Mouse (Mus musculus): ENCODE measurements around the gene Olfr1167. TPM values are rescaled to one million over a fixed set of nuclear protein-coding genes. Genes with fewer than 3 reads are reported as not detected.

Olfr1167 gene
- not detected for polyA plus RNA-seq (2017; shearing (Covaris generic))

DNA sequence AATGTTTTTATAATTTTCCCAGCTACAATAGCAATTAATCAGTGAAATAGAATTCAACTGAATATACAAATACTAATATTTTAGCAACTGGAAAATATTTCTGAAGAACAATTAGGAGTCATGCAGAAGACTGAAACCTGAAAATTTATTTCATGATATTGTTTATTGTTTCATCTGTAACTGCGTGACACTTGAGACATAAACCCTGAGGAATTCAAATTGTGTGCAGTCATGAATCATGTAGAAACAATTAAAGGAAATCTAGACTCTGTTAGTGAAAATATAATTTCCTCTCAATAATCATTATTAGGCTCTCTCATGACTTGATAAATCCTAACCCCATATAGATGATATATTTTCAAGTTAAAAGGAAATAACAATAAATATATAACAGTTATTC, at the start of gene Olfr1167:
TSS of gene Olfr1167 (minus strand) at position 101 of the 400 bp plus-strand sequence.

DNA sequence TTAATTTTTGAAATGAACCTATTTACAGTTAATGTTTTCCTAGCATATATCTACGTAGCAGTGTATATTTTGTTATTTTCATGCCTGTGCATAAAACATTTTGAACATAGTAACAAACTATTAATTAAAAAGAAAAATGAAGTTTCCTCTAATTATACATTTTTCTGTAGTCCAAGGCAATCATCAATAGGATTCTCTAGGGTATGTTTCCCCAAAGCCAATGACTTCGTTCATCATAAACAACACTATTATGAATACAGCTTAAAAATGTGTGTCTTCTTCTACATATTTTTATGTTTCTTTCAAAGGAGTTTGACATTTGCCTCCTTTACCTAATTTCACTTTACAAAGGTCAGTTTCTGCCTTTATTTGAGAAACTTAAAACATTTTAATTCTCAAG, 26.6 kb upstream of the Olfr1167 start, which contains the start of gene Olfr1168:
TSS of gene Olfr1168 (plus strand) at position 301 of the 400 bp plus-strand sequence.

DNA sequence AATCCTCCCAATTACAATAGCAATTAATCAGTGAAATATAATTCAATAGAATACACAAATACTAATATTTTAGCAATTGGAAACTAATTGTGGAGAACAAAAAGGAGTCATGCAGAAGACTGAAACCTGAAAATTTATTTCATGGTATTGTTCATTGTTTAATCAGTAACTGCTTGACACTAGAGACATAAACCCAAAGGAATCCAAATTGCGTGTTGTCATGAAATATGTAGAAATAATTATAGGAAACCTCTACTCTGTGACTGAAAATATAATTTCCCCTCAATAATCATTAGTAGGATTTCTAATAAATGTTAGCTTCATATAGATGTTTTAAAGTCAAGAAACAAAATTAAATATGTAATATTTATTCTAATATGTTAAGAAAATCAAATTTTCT, 26.8 kb downstream of the Olfr1167 start, which contains the start of gene Olfr1166:
TSS of gene Olfr1166 (minus strand) at position 101 of the 400 bp plus-strand sequence.

Other genes starting within 250 kb of the Olfr1167 start
- not detected for gene Olfr1155, start 210.1 kb downstream of the Olfr1167 start, polyA plus RNA-seq (2017; shearing (Covaris generic))
- under 1 TPM; 0.11 to 0.26 TPM for gene Olfr1156, start 202.1 kb downstream of the Olfr1167 start, polyA plus RNA-seq (2017; shearing (Covaris generic))
- gene Olfr1157, start 186.9 kb downstream of the Olfr1167 start, polyA plus RNA-seq (2017; shearing (Covaris generic)) = under 1 TPM in 1 of 2 experiments, not detected in 1; 0.18 TPM
- gene Olfr74, start 180.5 kb downstream of the Olfr1167 start, polyA plus RNA-seq (2017; shearing (Covaris generic)) = under 1 TPM in 1 of 2 experiments, not detected in 1; 0.60 TPM
- not detected for gene Olfr1158, start 165.1 kb downstream of the Olfr1167 start, polyA plus RNA-seq (2017; shearing (Covaris generic))
- gene Olfr1160, start 146.9 kb downstream of the Olfr1167 start, polyA plus RNA-seq (2017; shearing (Covaris generic)) = under 1 TPM in 1 of 2 experiments, not detected in 1; 0.04 TPM
- gene Olfr1161, start 132.4 kb downstream of the Olfr1167 start, polyA plus RNA-seq (2017; shearing (Covaris generic)) = not detected
- gene Olfr73, start 117.5 kb downstream of the Olfr1167 start, polyA plus RNA-seq (2017; shearing (Covaris generic)) = not detected
- under 1 TPM in 1 of 2 experiments, not detected in 1; 0.10 TPM for gene Olfr1162, start 104.1 kb downstream of the Olfr1167 start, polyA plus RNA-seq (2017; shearing (Covaris generic))
- gene Olfr1163, start 83.4 kb downstream of the Olfr1167 start, polyA plus RNA-seq (2017; shearing (Covaris generic)) = under 1 TPM in 1 of 2 experiments, not detected in 1; 0.80 TPM
- gene Olfr1164, start 61.2 kb downstream of the Olfr1167 start, polyA plus RNA-seq (2017; shearing (Covaris generic)) = not detected
- gene Olfr1166, start 26.9 kb downstream of the Olfr1167 start, polyA plus RNA-seq (2017; shearing (Covaris generic)) = not detected
- gene Olfr1168, start 26.7 kb upstream of the Olfr1167 start, polyA plus RNA-seq (2017; shearing (Covaris generic)) = not detected
- gene Olfr1170, start 73.1 kb upstream of the Olfr1167 start, polyA plus RNA-seq (2017; shearing (Covaris generic)) = not detected
- under 1 TPM in 1 of 2 experiments, not detected in 1; 0.15 TPM for gene Olfr1173, start 124.7 kb upstream of the Olfr1167 start, polyA plus RNA-seq (2017; shearing (Covaris generic))
- not detected for gene Olfr1174-ps, start 159.9 kb upstream of the Olfr1167 start, polyA plus RNA-seq (2017; shearing (Covaris generic))
- gene Olfr1175-ps, start 172.0 kb upstream of the Olfr1167 start, polyA plus RNA-seq (2017; shearing (Covaris generic)) = under 1 TPM in 1 of 2 experiments, not detected in 1; 0.14 TPM
- gene Olfr1176, start 181.5 kb upstream of the Olfr1167 start, polyA plus RNA-seq (2017; shearing (Covaris generic)) = under 1 TPM in 1 of 2 experiments, not detected in 1; 0.19 TPM
- gene Olfr1177-ps, start 191.3 kb upstream of the Olfr1167 start, polyA plus RNA-seq (2017; shearing (Covaris generic)) = not detected
- under 1 TPM; 0.02 to 0.28 TPM for gene Olfr1178, start 231.9 kb upstream of the Olfr1167 start, polyA plus RNA-seq (2017; shearing (Covaris generic))

All from inflammation-experienced regulatory T-cells (primary cell).